Mouse (Mus musculus) MEL (cell line): ENCODE results near the gene Gm11172.

Experiments used
- CTCF ChIP-seq, 3 experiments: IDR thresholded peaks in 2 of 3; conservative IDR thresholded peaks in 1 of 3; 2 replicates each; pipeline ENCODE4 v1.5.1; 2011 to 2012; ENCODE audit warnings: low read length in 3 of 3, low read depth in 2 of 3, mild to moderate bottlenecking in 2 of 3, improper control_type of control experiment in 1 of 3, inconsistent platforms in 1 of 3, mixed read lengths in 1 of 3, moderate library complexity in 1 of 3; ENCODE audit not compliant: control insufficient read depth in 1 of 3, insufficient read depth in 1 of 3, poor library complexity in 1 of 3, severe bottlenecking in 1 of 3
- EP300 ChIP-seq, 2 experiments: IDR thresholded peaks; 2 replicates each; pipeline ENCODE4 v1.6.1; 2011; ENCODE audit warnings: improper control_type of control experiment in 2 of 2, low read length in 2 of 2, low read depth in 1 of 2, mild to moderate bottlenecking in 1 of 2
- GATA1 ChIP-seq: IDR thresholded peaks from 2 replicates; pipeline ENCODE4 v1.6.1; 2011; ENCODE audit warnings: low read depth, low read length, improper control_type of control experiment
- HCFC1 ChIP-seq: IDR thresholded peaks from 2 replicates; pipeline ENCODE4 v1.6.1; 2012; ENCODE audit warnings: low read depth, mild to moderate bottlenecking, inconsistent platforms, low read length, improper control_type of control experiment, moderate library complexity
- MAZ ChIP-seq: IDR thresholded peaks from 2 replicates; pipeline ENCODE4 v1.6.1; 2012; ENCODE audit warnings: low read depth, mild to moderate bottlenecking, inconsistent platforms, low read length, improper control_type of control experiment
- POLR2A ChIP-seq, 2 experiments: IDR thresholded peaks; 2 replicates each; pipeline ENCODE4 v1.6.1; 2011 to 2012; ENCODE audit warnings: low read length in 2 of 2, mild to moderate bottlenecking in 2 of 2, control low read depth in 1 of 2, improper control_type of control experiment in 1 of 2, low read depth in 1 of 2, moderate library complexity in 1 of 2; ENCODE audit not compliant: control insufficient read depth in 1 of 2, insufficient read depth in 1 of 2, poor library complexity in 1 of 2

DNA sequence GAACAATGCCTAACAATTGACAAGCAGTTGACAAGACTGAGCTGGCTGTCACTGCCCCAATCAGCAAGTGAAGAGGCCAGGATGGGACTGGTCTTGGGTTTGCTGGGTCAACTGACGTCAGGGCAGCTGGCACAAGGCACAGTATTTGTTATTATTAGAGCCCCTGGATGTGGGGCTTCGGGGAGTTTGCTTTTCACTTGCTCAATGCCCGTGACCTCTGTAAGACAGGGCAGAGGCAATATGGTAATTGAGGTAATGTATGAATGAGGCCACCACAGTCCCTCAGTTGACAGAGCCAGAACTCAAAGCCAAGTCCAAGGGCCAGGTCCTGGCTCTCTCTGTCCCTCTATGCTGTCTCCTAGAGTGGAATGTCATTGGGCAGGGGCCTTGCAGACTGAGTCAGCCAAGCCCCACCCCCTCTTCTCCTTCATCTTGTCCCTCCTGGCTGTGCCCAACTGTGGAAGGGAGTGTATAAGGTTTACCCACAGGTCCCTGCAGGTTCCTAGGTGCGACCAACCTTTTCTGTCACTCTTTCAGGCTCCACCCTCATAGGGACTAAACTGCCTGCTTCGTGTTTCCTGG is 35.0 kb upstream of the Gm11172 start:
- no peak for TF ChIP-seq EP300 (IDR thresholded peaks at IDR 0.05; ENCODE audit: low read depth in 1 of 2, low read length in 2 of 2)
- TF ChIP-seq GATA1: no peak
- no peak for TF ChIP-seq HCFC1
- no peak for TF ChIP-seq CTCF (IDR thresholded peaks at IDR 0.05 in 2 of 3, conservative IDR thresholded peaks at IDR 0.05 in 1 of 3; ENCODE audit: control insufficient read depth in 1 of 3, insufficient read depth in 1 of 3, low read depth in 2 of 3, low read length in 3 of 3, poor library complexity in 1 of 3, severe bottlenecking in 1 of 3)
- TF ChIP-seq MAZ: no peak
- TF ChIP-seq POLR2A (IDR thresholded peaks at IDR 0.05; ENCODE audit: control insufficient read depth in 1 of 2, insufficient read depth in 1 of 2, low read depth in 1 of 2, low read length in 2 of 2, poor library complexity in 1 of 2): no peak
